Mouse (Mus musculus): ENCODE data around the gene Cacnb2.

GRCm38 (mm10) chr2:14907124-14907925 is 304.4 kb downstream of the Cacnb2 start:
- TF ChIP-seq CTCF (IDR thresholded peaks at IDR 0.05; ENCODE audit: borderline replicate concordance, insufficient read depth, low read depth, low read length) (no peak), POLR2A (IDR thresholded peaks at IDR 0.05; ENCODE audit: borderline replicate concordance, insufficient read depth, low read length) (no peak)

Measured in cerebellum, adult 2 months (tissue).